Mouse (Mus musculus): ENCODE results near the gene Slc12a1. TPM values are rescaled to one million over a fixed set of nuclear protein-coding genes. Genes with fewer than 3 reads are reported as not detected.

Gene Slc12a1
- polyA plus RNA-seq, 1 experiment from 2014 or later = 0.09 TPM

- Histone ChIP-seq H3K36me3 (peaks cover 4% of the 10 kb centered on the region; the same call in 1 of the 2 replicates), H3K4me3 (peak overlapping the region; percentile 70), H3K27ac (peak overlapping the region; percentile 92; the same call in 1 of the 2 replicates), H3K4me2 (peak overlapping the region; percentile 72), H3K27me3 (no peaks in the 10 kb centered on the region), H3K9ac (peak overlapping the region; percentile 79), H3K4me1 (replicated peaks) (peaks cover 15% of the 10 kb centered on the region), H3K9me3 (no peaks in the 10 kb centered on the region)
- 2% methylated on average over 8 of the region's 8 CpGs for WGBS
- ATAC-seq (ENCODE audit: low FRiP score) = no peak
Observed at GRCm38 (mm10) chr2:125248256-125248655, 96.0 kb downstream of the Slc12a1 start.

DNA sequence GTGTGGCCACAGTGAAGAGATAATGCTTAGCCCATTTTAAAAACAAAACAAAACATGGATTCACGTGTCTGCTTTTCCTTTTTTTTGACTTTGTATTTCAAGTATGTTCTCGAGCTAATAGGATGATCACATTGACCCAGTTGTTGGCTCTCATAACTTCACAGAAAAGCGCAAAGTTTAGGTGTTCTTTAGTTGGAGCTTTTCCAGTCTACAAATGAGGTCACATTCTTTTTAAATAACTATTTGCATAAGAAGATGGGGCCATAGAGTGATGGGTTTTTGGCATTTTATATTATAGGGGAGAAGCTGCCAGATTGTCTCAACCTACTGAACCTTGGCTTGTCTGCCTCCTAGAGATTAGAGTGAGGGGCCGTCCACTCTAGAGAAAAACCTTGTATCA, 97.0 kb downstream of the Slc12a1 start:
- H3K4me2 ChIP-seq = no peak overlapping the region; the same call in 1 of the 2 replicates
- H3K27me3 ChIP-seq = no peaks in the 10 kb centered on the region
- peaks cover 15% of the 10 kb centered on the region for H3K4me1 ChIP-seq (replicated peaks)
- H3K9ac ChIP-seq = no peak overlapping the region
- no peak overlapping the region for H3K27ac ChIP-seq
- H3K36me3 ChIP-seq = peaks cover 15% of the 10 kb centered on the region
- WGBS = 86% methylated on average over 4 of the region's 4 CpGs
- H3K9me3 ChIP-seq = 0 out of 2 replicates have a peak, but pooled peaks cover 2% of the 10 kb centered on the region
- no peak overlapping the region for H3K4me3 ChIP-seq
- ATAC-seq (ENCODE audit: low FRiP score) = no peak

GRCm38 (mm10) chr2:125249874-125250273, 97.6 kb downstream of the Slc12a1 start:
- no peak overlapping the region for H3K4me3 ChIP-seq
- WGBS = 96% methylated on average over 4 of the region's 4 CpGs
- H3K9ac ChIP-seq = no peak overlapping the region
- H3K27ac ChIP-seq = no peak overlapping the region
- ATAC-seq (ENCODE audit: low FRiP score) = no peak
- H3K27me3 ChIP-seq = no peaks in the 10 kb centered on the region
- 0 out of 2 replicates have a peak, but pooled peaks cover 6% of the 10 kb centered on the region for H3K9me3 ChIP-seq
- H3K4me2 ChIP-seq = no peak overlapping the region
- H3K4me1 ChIP-seq (replicated peaks) = peaks cover 15% of the 10 kb centered on the region
- peaks cover 20% of the 10 kb centered on the region for H3K36me3 ChIP-seq

GRCm38 (mm10) chr2:125251781-125252180, 99.5 kb downstream of the Slc12a1 start:
- Histone ChIP-seq H3K4me1 (replicated peaks) (peaks cover 9% of the 10 kb centered on the region), H3K36me3 (peaks cover 23% of the 10 kb centered on the region), H3K9me3 (0 out of 2 replicates have a peak, but pooled peaks cover 6% of the 10 kb centered on the region), H3K4me2 (no peak overlapping the region), H3K4me3 (no peak overlapping the region), H3K27ac (no peak overlapping the region), H3K9ac (no peak overlapping the region), H3K27me3 (no peaks in the 10 kb centered on the region)
- 84% methylated on average over 4 of the region's 4 CpGs for WGBS
- no peak for ATAC-seq (ENCODE audit: low FRiP score)

- Histone ChIP-seq H3K9ac (no peak overlapping the region), H3K4me3 (no peak overlapping the region)
Observed at GRCm38 (mm10) chr2:125252275-125252674, 100.0 kb downstream of the Slc12a1 start.

GRCm38 (mm10) chr2:125253699-125254098, 101.4 kb downstream of the Slc12a1 start:
- Histone ChIP-seq H3K4me2 (no peak overlapping the region), H3K27me3 (no peaks in the 10 kb centered on the region), H3K27ac (no peak overlapping the region), H3K36me3 (peaks cover 38% of the 10 kb centered on the region), H3K9me3 (0 out of 2 replicates have a peak, but pooled peaks cover 6% of the 10 kb centered on the region), H3K4me1 (replicated peaks) (peaks cover 1% of the 10 kb centered on the region), H3K4me3 (no peak overlapping the region), H3K9ac (no peak overlapping the region)
- WGBS = 97% methylated on average over 6 of the region's 6 CpGs
- ATAC-seq (ENCODE audit: low FRiP score) = no peak

More at GRCm38 (mm10) chr2:125252275-125252674, 100.0 kb downstream of the Slc12a1 start:
- Histone ChIP-seq H3K27me3 (no peaks in the 10 kb centered on the region), H3K36me3 (peaks cover 28% of the 10 kb centered on the region), H3K4me2 (no peak overlapping the region), H3K4me1 (replicated peaks) (peaks cover 9% of the 10 kb centered on the region), H3K27ac (no peak overlapping the region), H3K9me3 (0 out of 2 replicates have a peak, but pooled peaks cover 6% of the 10 kb centered on the region)
- ATAC-seq (ENCODE audit: low FRiP score) = no peak
- 67% methylated on average over 2 of the region's 2 CpGs for WGBS

GRCm38 (mm10) chr2:125254630-125255029, 102.3 kb downstream of the Slc12a1 start:
- Histone ChIP-seq H3K27me3 (no peaks in the 10 kb centered on the region), H3K4me1 (replicated peaks) (no peaks in the 10 kb centered on the region), H3K4me3 (no peak overlapping the region), H3K4me2 (no peak overlapping the region), H3K36me3 (peaks cover 38% of the 10 kb centered on the region), H3K9me3 (0 out of 2 replicates have a peak, but pooled peaks cover 6% of the 10 kb centered on the region), H3K9ac (no peak overlapping the region), H3K27ac (no peak overlapping the region)
- 95% methylated on average over 3 of the region's 3 CpGs for WGBS
- ATAC-seq (ENCODE audit: low FRiP score) = no peak

GRCm38 (mm10) chr2:125255886-125256285, 103.6 kb downstream of the Slc12a1 start:
- H3K4me2 ChIP-seq = no peak overlapping the region
- 0 out of 2 replicates have a peak, but pooled peaks cover 6% of the 10 kb centered on the region for H3K9me3 ChIP-seq
- no peak overlapping the region for H3K27ac ChIP-seq
- ATAC-seq (ENCODE audit: low FRiP score) = no peak
- no peaks in the 10 kb centered on the region for H3K4me1 ChIP-seq (replicated peaks)
- no peak overlapping the region for H3K9ac ChIP-seq
- WGBS = 84% methylated on average over 3 of the region's 3 CpGs
- H3K36me3 ChIP-seq = peaks cover 34% of the 10 kb centered on the region
- no peak overlapping the region for H3K4me3 ChIP-seq
- H3K27me3 ChIP-seq = no peaks in the 10 kb centered on the region

GRCm38 (mm10) chr2:125259230-125260120, 107.2 kb downstream of the Slc12a1 start:
- no peaks in the 10 kb centered on the region for H3K27me3 ChIP-seq
- 0 out of 2 replicates have a peak, but pooled peaks cover 3% of the 10 kb centered on the region for H3K9me3 ChIP-seq
- H3K36me3 ChIP-seq = peaks cover 21% of the 10 kb centered on the region
- no peak overlapping the region for H3K9ac ChIP-seq
- WGBS = 87% methylated on average over 14 of the region's 14 CpGs
- H3K4me3 ChIP-seq = no peak overlapping the region
- H3K4me1 ChIP-seq (replicated peaks) = peaks cover 11% of the 10 kb centered on the region
- no peak overlapping the region for H3K27ac ChIP-seq
- no peak overlapping the region for H3K4me2 ChIP-seq
- no peak for ATAC-seq (ENCODE audit: low FRiP score)

- Histone ChIP-seq H3K4me3 (no peak overlapping the region), H3K27me3 (no peaks in the 10 kb centered on the region)
Observed at GRCm38 (mm10) chr2:125260326-125260725, 108.0 kb downstream of the Slc12a1 start.

DNA sequence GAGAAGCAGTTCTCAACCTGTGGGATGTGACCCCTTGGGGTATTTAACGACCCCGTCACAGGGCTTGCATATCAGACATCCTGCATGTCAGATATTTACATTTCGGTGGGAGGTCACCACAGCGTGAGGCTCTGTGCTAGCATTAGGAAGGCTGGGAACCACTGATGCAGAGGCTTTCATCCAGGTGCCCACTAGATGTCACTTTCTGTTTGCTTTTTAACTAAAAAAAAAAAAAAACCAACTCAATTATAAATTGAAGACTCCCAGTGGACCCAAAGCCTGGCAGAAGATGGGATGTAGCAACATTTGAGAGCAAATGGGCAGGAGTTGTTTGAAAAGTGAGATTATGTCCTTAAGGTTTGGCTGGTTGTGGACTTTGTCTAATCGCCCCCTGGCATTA, 110.8 kb downstream of the Slc12a1 start:
- Histone ChIP-seq H3K36me3 (peaks cover 2% of the 10 kb centered on the region; the same call in 1 of the 2 replicates), H3K4me2 (no peak overlapping the region), H3K9ac (no peak overlapping the region), H3K4me3 (no peak overlapping the region), H3K27me3 (no peaks in the 10 kb centered on the region), H3K27ac (no peak overlapping the region), H3K9me3 (no peaks in the 10 kb centered on the region), H3K4me1 (replicated peaks) (peaks cover 11% of the 10 kb centered on the region)
- ATAC-seq (ENCODE audit: low FRiP score) = peak; percentile 55; the same call in 1 of the 2 replicates
- 25% methylated on average over 5 of the region's 5 CpGs for WGBS

More at GRCm38 (mm10) chr2:125260326-125260725, 108.0 kb downstream of the Slc12a1 start:
- Histone ChIP-seq H3K9ac (no peak overlapping the region), H3K4me1 (replicated peaks) (peaks cover 11% of the 10 kb centered on the region), H3K4me2 (no peak overlapping the region), H3K36me3 (peaks cover 18% of the 10 kb centered on the region), H3K9me3 (no peaks in the 10 kb centered on the region), H3K27ac (no peak overlapping the region)
- ATAC-seq (ENCODE audit: low FRiP score) = no peak
- WGBS = 92% methylated on average over 2 of the region's 2 CpGs

GRCm38 (mm10) chr2:125263753-125264152, 111.4 kb downstream of the Slc12a1 start:
- H3K27me3 ChIP-seq = no peaks in the 10 kb centered on the region
- H3K9ac ChIP-seq = no peak overlapping the region
- H3K4me3 ChIP-seq = no peak overlapping the region
- no peaks in the 10 kb centered on the region for H3K9me3 ChIP-seq
- 0 out of 2 replicates have a peak overlapping the region, but pooled peaks have one; percentile 20 for H3K27ac ChIP-seq
- 15% methylated on average over 9 of the region's 9 CpGs for WGBS
- H3K36me3 ChIP-seq = no peaks in the 10 kb centered on the region
- no peak overlapping the region for H3K4me2 ChIP-seq
- peaks cover 11% of the 10 kb centered on the region for H3K4me1 ChIP-seq (replicated peaks)
- no peak for ATAC-seq (ENCODE audit: low FRiP score)
